Mouse (Mus musculus): ENCODE results near the gene Mfsd12. TPM values are rescaled to one million over a fixed set of nuclear protein-coding genes. Genes with fewer than 3 reads are reported as not detected.

Gene Mfsd12
- polyA plus RNA-seq, 1 experiment from 2014 or later = 13.7 TPM

- H3K4me1 ChIP-seq = peaks cover 73% of the 10 kb centered on the region
- peaks cover 14% of the 10 kb centered on the region for H3K36me3 ChIP-seq
- no peak overlapping the region for H3K27ac ChIP-seq (replicated peaks)
- no peaks in the 10 kb centered on the region for H3K9me3 ChIP-seq
- H3K27me3 ChIP-seq = peaks cover 50% of the 10 kb centered on the region
- WGBS = 80% methylated on average over 12 of the region's 12 CpGs
- H3K9ac ChIP-seq (replicated peaks) = no peak overlapping the region
- no peak overlapping the region for H3K4me3 ChIP-seq
- no peak for ATAC-seq (ENCODE audit: low FRiP score, low read depth)
- no peak overlapping the region for H3K4me2 ChIP-seq (replicated peaks)
Observed at GRCm38 (mm10) chr10:81362336-81362949, 5.2 kb downstream of the Mfsd12 start.

DNA sequence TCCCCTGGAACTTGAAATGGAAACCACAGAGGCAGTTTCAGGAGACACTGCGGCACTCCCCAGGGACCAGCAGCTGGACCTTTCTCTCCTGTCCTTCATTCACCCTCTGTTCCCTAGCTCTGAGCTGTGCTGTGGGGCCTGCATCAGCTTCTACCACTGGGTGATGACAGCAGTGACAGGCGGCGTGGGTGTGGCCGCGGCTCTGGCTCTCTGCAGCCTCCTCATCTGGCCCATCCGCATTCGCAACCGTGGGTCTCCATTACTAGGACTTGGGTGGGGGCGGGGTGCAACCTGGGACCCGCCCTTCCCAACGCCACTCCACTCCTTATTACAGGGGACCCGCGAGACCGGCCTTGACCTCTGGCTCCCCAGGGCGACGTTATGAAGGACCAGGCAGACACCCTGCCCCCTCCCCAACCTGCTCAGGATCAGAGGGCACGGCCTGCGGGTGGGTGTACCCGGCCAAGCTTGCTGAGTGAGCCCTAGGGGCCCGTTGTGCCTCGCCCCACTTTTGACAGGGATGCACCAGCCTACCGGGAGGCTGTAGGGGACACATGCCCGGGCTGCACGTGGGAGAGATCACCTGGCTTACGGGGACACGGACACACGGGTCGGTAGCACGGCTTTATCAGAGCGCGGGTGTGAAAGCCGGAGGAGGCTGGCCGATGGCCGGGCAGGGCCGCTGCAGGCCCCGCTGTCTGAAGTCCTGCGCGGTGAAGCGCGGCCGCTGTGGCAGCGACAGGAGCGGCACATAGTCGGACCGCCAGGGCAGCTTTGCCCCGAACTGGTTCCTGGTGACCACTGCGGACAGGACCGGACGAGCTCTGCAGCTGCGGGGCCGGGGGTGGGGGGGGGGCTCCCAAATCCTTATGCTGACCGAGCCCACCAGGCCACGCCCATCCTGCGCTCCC is 6.4 kb downstream of the Mfsd12 start:
- H3K9me3 ChIP-seq = no peaks in the 10 kb centered on the region
- peaks cover 27% of the 10 kb centered on the region for H3K36me3 ChIP-seq
- WGBS = 12% methylated on average over 49 of the region's 54 CpGs
- peak overlapping the region; percentile 48 for H3K4me2 ChIP-seq (replicated peaks)
- H3K4me1 ChIP-seq = peaks cover 62% of the 10 kb centered on the region
- no peak overlapping the region for H3K27ac ChIP-seq (replicated peaks)
- peak overlapping the region; percentile 28 for H3K4me3 ChIP-seq
- ATAC-seq (ENCODE audit: low FRiP score, low read depth) = no peak
- peaks cover 38% of the 10 kb centered on the region for H3K27me3 ChIP-seq
- peak overlapping the region; percentile 28; the same call in 1 of the 2 replicates for H3K9ac ChIP-seq (replicated peaks)

GRCm38 (mm10) chr10:81364666-81365065 is 7.4 kb downstream of the Mfsd12 start:
- peaks cover 52% of the 10 kb centered on the region for H3K4me1 ChIP-seq
- H3K4me3 ChIP-seq = peak overlapping the region; percentile 28
- 11% methylated on average over 28 of the region's 28 CpGs for WGBS
- H3K9ac ChIP-seq (replicated peaks) = no peak overlapping the region; the same call in 1 of the 2 replicates
- H3K27me3 ChIP-seq = peaks cover 36% of the 10 kb centered on the region
- no peak overlapping the region for H3K27ac ChIP-seq (replicated peaks)
- ATAC-seq (ENCODE audit: low FRiP score, low read depth) = no peak; the same call in 1 of the 2 replicates
- peaks cover 36% of the 10 kb centered on the region for H3K36me3 ChIP-seq
- H3K4me2 ChIP-seq (replicated peaks) = peak overlapping the region; percentile 48
- H3K9me3 ChIP-seq = no peaks in the 10 kb centered on the region

- peak; percentile 10; the same call in 1 of the 2 replicates for ATAC-seq (ENCODE audit: low FRiP score, low read depth)
- peaks cover 41% of the 10 kb centered on the region for H3K36me3 ChIP-seq
- peak overlapping the region; percentile 48; the same call in 1 of the 2 replicates for H3K4me2 ChIP-seq (replicated peaks)
- H3K9me3 ChIP-seq = no peaks in the 10 kb centered on the region
- peaks cover 51% of the 10 kb centered on the region for H3K4me1 ChIP-seq
- no peak overlapping the region for H3K27ac ChIP-seq (replicated peaks)
- H3K27me3 ChIP-seq = peaks cover 36% of the 10 kb centered on the region
- 28% methylated on average over 4 of the region's 4 CpGs for WGBS
- no peak overlapping the region; the same call in 1 of the 2 replicates for H3K9ac ChIP-seq (replicated peaks)
- no peak overlapping the region for H3K4me3 ChIP-seq
Observed at GRCm38 (mm10) chr10:81365073-81365472, 7.8 kb downstream of the Mfsd12 start.

DNA sequence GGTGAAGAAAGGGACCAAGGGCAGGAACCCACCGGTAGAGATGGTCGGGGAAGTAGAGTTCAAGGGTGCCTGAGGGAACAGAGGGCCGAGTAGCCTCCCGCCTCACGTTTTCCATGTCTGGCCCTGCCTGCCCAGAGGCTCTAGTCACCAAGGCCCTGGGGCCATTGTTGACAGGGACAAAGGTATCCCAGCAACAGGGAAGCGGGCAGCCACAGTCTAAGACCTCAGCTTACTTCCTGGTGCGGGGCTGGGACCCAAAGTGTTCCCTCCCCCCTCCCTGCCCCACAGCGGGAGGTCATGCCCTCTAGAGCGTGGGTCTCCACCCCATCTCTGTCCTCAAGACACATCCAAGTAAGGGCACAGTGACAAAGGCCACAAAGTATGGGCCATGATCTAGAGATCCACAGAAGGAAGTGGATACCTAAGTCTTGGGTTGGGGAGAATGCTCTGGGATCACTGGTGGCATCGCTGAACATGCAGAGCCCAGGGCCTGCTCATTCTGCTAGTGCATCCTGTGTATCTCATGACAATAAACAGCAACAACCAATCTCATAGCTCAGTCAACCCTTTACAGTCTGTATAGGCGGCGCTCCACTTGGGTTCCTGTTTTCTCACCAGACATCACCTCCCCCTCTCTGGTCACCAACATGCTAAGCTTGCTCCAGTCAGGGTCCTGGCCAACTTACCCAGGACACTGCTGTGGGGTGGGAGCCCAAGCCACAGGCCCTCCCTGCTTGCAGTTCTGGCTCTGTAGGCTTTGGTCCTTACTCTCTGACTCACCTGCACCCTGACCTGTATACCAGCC is 8.6 kb downstream of the Mfsd12 start, which contains the start of gene 4930404N11Rik:
Gene 4930404N11Rik (minus strand): TSS at position 145 of the 805 bp plus-strand sequence.
- peak within 1 kb of the TSS; percentile 48 for H3K4me2 ChIP-seq (replicated peaks)
- H3K9me3 ChIP-seq = no peaks in the 10 kb centered on the region
- H3K4me1 ChIP-seq = peaks cover 43% of the 10 kb centered on the region
- peak; percentile 34; the same call in 1 of the 2 replicates for ATAC-seq (ENCODE audit: low FRiP score, low read depth)
- H3K9ac ChIP-seq (replicated peaks) = peak within 1 kb of the TSS; percentile 28; the same call in 1 of the 2 replicates
- H3K27me3 ChIP-seq = peaks cover 36% of the 10 kb centered on the region
- H3K36me3 ChIP-seq = peaks cover 49% of the 10 kb centered on the region
- H3K4me3 ChIP-seq = peak within 1 kb of the TSS; percentile 28; the same call in 1 of the 2 replicates
- WGBS = 13% methylated on average over 12 of the region's 12 CpGs
- H3K27ac ChIP-seq (replicated peaks) = peak within 1 kb of the TSS; percentile 54

DNA sequence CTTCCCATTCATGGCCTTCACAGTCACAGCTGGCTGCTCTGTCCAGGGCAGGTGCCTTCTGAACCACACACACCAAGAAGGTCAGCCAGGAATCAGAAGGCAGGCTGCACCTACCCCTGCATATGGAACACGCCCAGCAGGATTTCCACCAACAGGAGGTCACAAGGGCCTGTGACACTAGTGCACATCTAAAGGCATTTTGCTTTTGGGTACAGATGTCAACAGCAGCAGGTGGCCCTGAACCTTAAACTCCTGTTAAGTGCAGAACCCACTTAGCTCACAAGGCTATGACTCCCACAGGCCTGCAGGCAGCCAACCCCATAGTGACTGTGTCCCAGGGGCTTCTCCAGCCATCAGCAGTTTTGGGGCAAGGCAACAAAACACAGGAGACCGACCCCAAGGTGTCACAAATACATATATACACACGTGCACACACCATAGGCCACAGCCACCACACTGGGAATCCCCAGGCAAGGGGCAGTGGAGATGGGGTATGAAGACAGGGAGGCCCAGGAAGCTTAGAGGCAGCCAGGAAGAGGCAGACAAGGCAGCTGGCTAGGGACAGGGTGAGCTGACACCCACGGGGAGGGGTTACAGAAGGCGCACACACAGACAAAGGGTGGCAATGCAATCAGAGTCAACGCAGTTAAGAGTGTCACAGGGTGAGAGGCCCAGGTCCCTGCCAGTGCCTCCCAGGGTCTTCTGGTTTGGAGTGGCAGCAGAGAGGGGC is 9.4 kb downstream of the Mfsd12 start:
- H3K4me1 ChIP-seq = peaks cover 43% of the 10 kb centered on the region
- H3K27ac ChIP-seq (replicated peaks) = peak overlapping the region; percentile 54
- H3K27me3 ChIP-seq = peaks cover 36% of the 10 kb centered on the region
- H3K9me3 ChIP-seq = no peaks in the 10 kb centered on the region
- peak overlapping the region; percentile 28; the same call in 1 of the 2 replicates for H3K9ac ChIP-seq (replicated peaks)
- ATAC-seq (ENCODE audit: low FRiP score, low read depth) = no peak
- no peak overlapping the region for H3K4me3 ChIP-seq
- no peak overlapping the region for H3K4me2 ChIP-seq (replicated peaks)
- WGBS = 80% methylated on average over 6 of the region's 6 CpGs
- peaks cover 56% of the 10 kb centered on the region for H3K36me3 ChIP-seq

GRCm38 (mm10) chr10:81367207-81367495 is 9.9 kb downstream of the Mfsd12 start:
- WGBS = 78% methylated on average over 6 of the region's 6 CpGs
- H3K4me2 ChIP-seq (replicated peaks) = no peak overlapping the region
- peaks cover 36% of the 10 kb centered on the region for H3K27me3 ChIP-seq
- ATAC-seq (ENCODE audit: low FRiP score, low read depth) = no peak
- H3K27ac ChIP-seq (replicated peaks) = 0 out of 2 replicates have a peak overlapping the region, but pooled peaks have one; percentile 25
- H3K9me3 ChIP-seq = no peaks in the 10 kb centered on the region
- H3K36me3 ChIP-seq = peaks cover 61% of the 10 kb centered on the region
- H3K4me3 ChIP-seq = no peak overlapping the region
- 0 out of 2 replicates have a peak overlapping the region, but pooled peaks have one; percentile 28 for H3K9ac ChIP-seq (replicated peaks)
- peaks cover 43% of the 10 kb centered on the region for H3K4me1 ChIP-seq

- peaks cover 54% of the 10 kb centered on the region for H3K36me3 ChIP-seq
- ATAC-seq (ENCODE audit: low FRiP score, low read depth) = no peak
Observed at GRCm38 (mm10) chr10:81375322-81375721, 18.0 kb downstream of the Mfsd12 start.

DNA sequence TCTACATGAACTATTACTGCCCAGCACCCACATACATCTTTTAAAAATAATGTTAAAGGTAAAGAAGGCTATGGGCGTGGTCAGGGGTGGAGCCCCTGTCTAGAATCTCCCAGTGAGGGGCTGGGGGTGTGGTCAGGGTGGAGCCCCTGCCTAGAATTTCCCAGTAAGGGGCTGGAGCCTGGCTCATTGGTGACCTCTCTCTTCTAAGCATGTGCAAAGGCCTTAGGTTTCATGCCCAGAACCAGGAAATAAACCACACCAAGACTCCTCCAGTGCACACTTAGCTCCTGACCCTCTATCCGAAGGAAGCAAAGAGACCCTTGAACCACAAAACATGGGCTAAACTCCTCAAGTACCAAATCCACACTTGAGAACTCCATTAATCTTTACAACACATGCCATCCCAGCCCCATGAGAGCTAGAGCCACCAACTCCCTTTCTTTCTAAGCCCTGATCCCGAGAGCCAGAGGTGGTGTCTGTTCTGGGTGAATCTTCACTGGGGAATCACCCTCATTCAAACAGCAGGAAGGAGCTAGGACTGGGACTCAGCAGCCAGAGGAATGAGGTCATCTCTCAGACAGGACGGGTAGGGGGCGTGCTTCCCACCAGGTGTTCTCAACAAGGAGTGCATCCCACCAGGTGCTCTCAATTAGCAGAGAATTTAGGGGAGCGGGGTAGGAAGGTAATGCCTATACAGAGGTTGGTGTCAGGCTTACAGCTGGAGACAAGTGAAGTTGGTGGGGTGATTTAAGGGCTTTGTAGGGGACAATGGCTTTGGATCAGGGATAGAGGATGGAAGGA is 19.5 kb downstream of the Mfsd12 start:
- WGBS = 40% methylated on average over 6 of the region's 6 CpGs
- no peaks in the 10 kb centered on the region for H3K9me3 ChIP-seq
- peak overlapping the region; percentile 84 for H3K4me2 ChIP-seq (replicated peaks)
- H3K36me3 ChIP-seq = peaks cover 40% of the 10 kb centered on the region
- peak overlapping the region; percentile 85 for H3K4me3 ChIP-seq
- no peak for ATAC-seq (ENCODE audit: low FRiP score, low read depth)
- peaks cover 29% of the 10 kb centered on the region for H3K4me1 ChIP-seq
- H3K27me3 ChIP-seq = no peaks in the 10 kb centered on the region
- H3K27ac ChIP-seq (replicated peaks) = 0 out of 2 replicates have a peak overlapping the region, but pooled peaks have one; percentile 3
- peak overlapping the region; percentile 97 for H3K9ac ChIP-seq (replicated peaks)

More at GRCm38 (mm10) chr10:81375322-81375721, 18.0 kb downstream of the Mfsd12 start:
- WGBS = 92% methylated on average over 10 of the region's 10 CpGs
- Histone ChIP-seq H3K27me3 (no peaks in the 10 kb centered on the region), H3K9ac (replicated peaks) (no peak overlapping the region), H3K4me3 (no peak overlapping the region), H3K9me3 (no peaks in the 10 kb centered on the region), H3K27ac (replicated peaks) (no peak overlapping the region), H3K4me2 (replicated peaks) (0 out of 2 replicates have a peak overlapping the region, but pooled peaks have one; percentile 84), H3K4me1 (peaks cover 29% of the 10 kb centered on the region)

GRCm38 (mm10) chr10:81377362-81377664 is 20.0 kb downstream of the Mfsd12 start:
- ATAC-seq (ENCODE audit: low FRiP score, low read depth) = no peak
- peaks cover 33% of the 10 kb centered on the region for H3K4me1 ChIP-seq
- H3K9me3 ChIP-seq = no peaks in the 10 kb centered on the region
- H3K9ac ChIP-seq (replicated peaks) = peak overlapping the region; percentile 97
- WGBS = 63% methylated on average over 2 of the region's 2 CpGs
- H3K4me3 ChIP-seq = peak overlapping the region; percentile 85
- H3K27ac ChIP-seq (replicated peaks) = 0 out of 2 replicates have a peak overlapping the region, but pooled peaks have one; percentile 73
- no peaks in the 10 kb centered on the region for H3K27me3 ChIP-seq
- peak overlapping the region; percentile 84 for H3K4me2 ChIP-seq (replicated peaks)
- peaks cover 34% of the 10 kb centered on the region for H3K36me3 ChIP-seq

Data from midbrain, embryonic 12.5 days (tissue).